Mouse (Mus musculus) hindbrain, embryonic 13.5 days (tissue): ENCODE data around the gene Zfhx2. TPM values are rescaled to one million over a fixed set of nuclear protein-coding genes. Genes with fewer than 3 reads are reported as not detected.

Experiments used
- ATAC-seq: fragments of 200-750 bp; cut with Nextera tagmentation; 2 replicates; pipeline ENCODE4 v1.8.0; 2017; ENCODE audit warnings: moderate TSS enrichment; ENCODE audit not compliant: low FRiP score
- H3K27ac ChIP-seq: fragments of 300-500 bp; sonication (generic); 2 replicates; pipeline ENCODE4 v1.5.1; 2015; ENCODE audit warnings: inconsistent platforms, mild to moderate bottlenecking, moderate library complexity
- H3K27me3 ChIP-seq: fragments of 300-500 bp; sonication (generic); 2 replicates; pipeline ENCODE4 v1.6.1; 2015; ENCODE audit warnings: mild to moderate bottlenecking, inconsistent platforms
- H3K36me3 ChIP-seq: fragments of 300-500 bp; sonication (generic); 2 replicates; pipeline ENCODE4 v1.6.1; 2015; ENCODE audit warnings: mild to moderate bottlenecking, inconsistent platforms
- H3K4me1 ChIP-seq: fragments of 300-500 bp; sonication (generic); replicated peaks from 2 replicates; pipeline ENCODE4 v1.6.1; 2015; ENCODE audit warnings: inconsistent platforms
- H3K4me2 ChIP-seq: fragments of 300-500 bp; sonication (generic); 2 replicates; pipeline ENCODE4 v1.6.1; 2015; ENCODE audit warnings: inconsistent platforms, mild to moderate bottlenecking, moderate library complexity
- H3K4me3 ChIP-seq: fragments of 300-500 bp; sonication (generic); 2 replicates; pipeline ENCODE4 v1.5.1; 2015; ENCODE audit warnings: mild to moderate bottlenecking, inconsistent platforms
- H3K9ac ChIP-seq: fragments of 300-500 bp; sonication (generic); 2 replicates; pipeline ENCODE4 v1.6.1; 2015; ENCODE audit warnings: mild to moderate bottlenecking, inconsistent platforms
- H3K9me3 ChIP-seq: fragments of 300-500 bp; sonication (generic); 2 replicates; pipeline ENCODE4 v1.6.1; 2016; ENCODE audit warnings: inconsistent platforms
- WGBS: fragments of 180-500 bp; shearing (Covaris S2); methylation state at CpG from one replicate; pipeline ENCODE4 v1.1.7; 2015; 5-methylcytosine and 5-hydroxymethylcytosine counted together
- polyA plus RNA-seq: library from polyadenylated mRNA; unstranded; fragments of >200 nt; fragmentation: Nextera tagmentation; extraction: Ambion mirVana; gene quantifications from 2 replicates; pipeline ENCODE4 v1.2.1, GENCODE M21; 2015

Zfhx2 gene
- polyA plus RNA-seq, 1 experiment from 2014 or later = 29.4 TPM

DNA sequence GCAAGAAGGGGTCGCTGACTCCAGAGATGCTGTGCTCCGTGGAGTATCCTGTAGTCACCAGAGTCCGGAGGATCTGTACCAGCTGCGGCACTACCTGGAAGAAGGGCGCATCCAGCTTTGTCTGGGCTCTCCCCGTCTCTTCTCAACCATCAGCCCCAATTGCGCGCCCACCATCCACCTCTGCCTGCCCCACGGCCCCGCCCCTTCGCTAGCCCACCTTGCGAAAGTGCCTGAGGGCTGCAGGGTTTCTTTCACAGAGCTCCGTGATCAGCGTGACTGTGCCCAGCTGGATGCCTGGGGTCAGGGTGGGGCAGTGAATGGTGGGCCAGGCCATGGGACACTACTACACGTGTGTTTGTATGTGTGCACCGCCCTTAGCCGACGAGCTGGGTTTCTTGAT is 12.2 kb upstream of the Zfhx2 start:
- Histone ChIP-seq H3K9ac (no peak overlapping the region), H3K4me1 (peaks cover 43% of the 10 kb centered on the region), H3K27me3 (peaks cover 9% of the 10 kb centered on the region; the same call in 1 of the 2 replicates), H3K4me2 (no peak overlapping the region), H3K4me3 (no peak overlapping the region), H3K27ac (no peak overlapping the region), H3K36me3 (peaks cover 4% of the 10 kb centered on the region; the same call in 1 of the 2 replicates), H3K9me3 (no peaks in the 10 kb centered on the region)
- ATAC-seq = no peak
- 85% methylated on average over 18 of the region's 18 CpGs for WGBS

GRCm38 (mm10) chr14:55102253-55102785 is 10.2 kb upstream of the Zfhx2 start:
- 87% methylated on average over 15 of the region's 15 CpGs for WGBS
- H3K27ac ChIP-seq = no peak overlapping the region
- H3K4me2 ChIP-seq = no peak overlapping the region
- no peak for ATAC-seq
- no peaks in the 10 kb centered on the region for H3K9me3 ChIP-seq
- H3K4me3 ChIP-seq = no peak overlapping the region
- H3K4me1 ChIP-seq = peaks cover 33% of the 10 kb centered on the region
- peaks cover 8% of the 10 kb centered on the region; the same call in 1 of the 2 replicates for H3K36me3 ChIP-seq
- H3K27me3 ChIP-seq = peaks cover 9% of the 10 kb centered on the region; the same call in 1 of the 2 replicates
- H3K9ac ChIP-seq = no peak overlapping the region

DNA sequence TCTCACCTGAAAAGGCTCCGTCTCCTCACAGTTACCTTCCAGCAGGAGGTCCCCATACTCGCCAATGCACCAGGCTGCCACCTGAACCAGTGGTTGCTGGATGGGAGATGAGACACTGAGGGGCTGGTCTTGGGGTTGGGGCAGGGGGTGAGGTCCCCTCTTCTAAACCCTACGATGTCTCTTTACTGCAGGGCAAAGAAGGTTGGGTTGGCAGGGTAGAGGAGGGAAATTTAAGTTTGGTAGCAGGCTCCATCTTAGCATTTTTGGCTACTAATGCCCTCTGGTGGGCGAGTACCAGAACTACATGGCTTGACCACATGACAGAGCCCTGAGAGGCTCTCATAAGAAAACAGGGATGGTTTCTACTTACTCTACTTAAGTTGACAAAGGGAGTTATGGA is 9.5 kb upstream of the Zfhx2 start:
- ATAC-seq = no peak
- H3K4me3 ChIP-seq = no peak overlapping the region
- peaks cover 8% of the 10 kb centered on the region; the same call in 1 of the 2 replicates for H3K36me3 ChIP-seq
- no peak overlapping the region for H3K4me2 ChIP-seq
- peaks cover 35% of the 10 kb centered on the region for H3K4me1 ChIP-seq
- H3K27me3 ChIP-seq = peaks cover 9% of the 10 kb centered on the region; the same call in 1 of the 2 replicates
- H3K9me3 ChIP-seq = no peaks in the 10 kb centered on the region
- H3K9ac ChIP-seq = no peak overlapping the region
- 51% methylated on average over 4 of the region's 4 CpGs for WGBS
- H3K27ac ChIP-seq = no peak overlapping the region

GRCm38 (mm10) chr14:55098067-55098466 is 5.9 kb upstream of the Zfhx2 start:
- Histone ChIP-seq H3K36me3 (peaks cover 8% of the 10 kb centered on the region; the same call in 1 of the 2 replicates), H3K27ac (peak overlapping the region; percentile 81), H3K4me1 (peaks cover 38% of the 10 kb centered on the region), H3K9ac (peak overlapping the region; percentile 53; the same call in 1 of the 2 replicates), H3K9me3 (no peaks in the 10 kb centered on the region), H3K4me2 (no peak overlapping the region), H3K4me3 (no peak overlapping the region), H3K27me3 (no peaks in the 10 kb centered on the region)
- 67% methylated on average over 4 of the region's 4 CpGs for WGBS
- no peak for ATAC-seq

DNA sequence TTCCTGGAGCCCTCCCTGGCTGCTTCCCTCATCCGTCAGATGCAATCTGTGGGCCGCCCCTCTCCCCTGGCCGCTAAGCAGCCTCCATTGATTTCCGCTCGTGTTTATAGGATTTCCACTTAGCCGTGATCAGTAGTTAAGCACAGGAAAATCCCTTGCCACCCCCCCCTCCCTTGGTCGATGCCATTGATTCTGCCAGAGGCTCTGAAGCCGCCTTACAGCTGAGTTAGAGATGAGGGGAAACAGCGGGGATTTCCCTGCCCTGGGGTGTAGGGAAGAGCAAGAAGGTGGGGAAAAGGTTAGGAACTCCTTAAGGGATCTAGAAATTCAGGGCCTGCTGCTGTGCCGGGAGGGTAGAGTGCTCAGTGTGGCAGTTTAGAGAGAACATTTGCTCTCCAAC is 5.5 kb upstream of the Zfhx2 start:
- no peak for ATAC-seq
- no peaks in the 10 kb centered on the region for H3K9me3 ChIP-seq
- WGBS = 76% methylated on average over 10 of the region's 10 CpGs

GRCm38 (mm10) chr14:55096573-55097087 is 4.5 kb upstream of the Zfhx2 start:
- ATAC-seq = no peak
- Histone ChIP-seq H3K27ac (peak overlapping the region; percentile 81), H3K9ac (peak overlapping the region; percentile 53), H3K36me3 (peaks cover 8% of the 10 kb centered on the region; the same call in 1 of the 2 replicates), H3K4me3 (peak overlapping the region; percentile 4; the same call in 1 of the 2 replicates), H3K4me1 (peaks cover 43% of the 10 kb centered on the region), H3K27me3 (no peaks in the 10 kb centered on the region), H3K4me2 (peak overlapping the region; percentile 41), H3K9me3 (no peaks in the 10 kb centered on the region)
- WGBS = 55% methylated on average over 9 of the region's 9 CpGs

More for the DNA sequence above, 5.5 kb upstream of the Zfhx2 start:
- Histone ChIP-seq H3K36me3 (peaks cover 8% of the 10 kb centered on the region; the same call in 1 of the 2 replicates), H3K27me3 (no peaks in the 10 kb centered on the region), H3K4me2 (peak overlapping the region; percentile 41; the same call in 1 of the 2 replicates), H3K4me1 (peaks cover 39% of the 10 kb centered on the region), H3K27ac (peak overlapping the region; percentile 81), H3K9ac (peak overlapping the region; percentile 53), H3K4me3 (no peak overlapping the region)

DNA sequence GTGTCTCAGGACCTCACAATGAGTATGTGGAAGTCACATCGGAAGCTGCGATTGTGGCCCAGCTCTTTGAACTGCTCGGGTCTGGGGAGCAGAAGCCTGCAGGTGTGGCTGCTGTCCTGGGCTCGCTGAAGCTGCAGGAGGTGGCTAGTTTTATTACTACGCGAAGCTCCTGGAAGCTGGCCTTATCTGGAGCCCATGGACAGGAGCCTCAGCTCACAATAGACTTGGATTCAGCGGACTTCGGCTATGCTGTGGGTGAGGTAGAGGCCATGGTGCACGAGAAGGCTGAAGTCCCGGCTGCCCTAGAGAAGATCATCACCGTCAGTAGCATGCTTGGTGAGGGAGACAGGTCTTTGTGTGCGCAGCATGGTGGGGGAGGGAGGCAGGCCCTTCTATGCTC is 3.5 kb upstream of the Zfhx2 start:
- Histone ChIP-seq H3K27me3 (no peaks in the 10 kb centered on the region), H3K9me3 (no peaks in the 10 kb centered on the region), H3K4me1 (peaks cover 49% of the 10 kb centered on the region), H3K9ac (peak overlapping the region; percentile 81), H3K27ac (peak overlapping the region; percentile 40), H3K36me3 (peaks cover 8% of the 10 kb centered on the region; the same call in 1 of the 2 replicates), H3K4me3 (peak overlapping the region; percentile 55), H3K4me2 (peak overlapping the region; percentile 81)
- no peak for ATAC-seq
- 71% methylated on average over 12 of the region's 12 CpGs for WGBS

- peaks cover 8% of the 10 kb centered on the region; the same call in 1 of the 2 replicates for H3K36me3 ChIP-seq
- H3K4me3 ChIP-seq = peak overlapping the region; percentile 55
- ATAC-seq = no peak
- H3K9ac ChIP-seq = peak overlapping the region; percentile 81
- no peaks in the 10 kb centered on the region for H3K9me3 ChIP-seq
- peaks cover 52% of the 10 kb centered on the region for H3K4me1 ChIP-seq
- H3K4me2 ChIP-seq = peak overlapping the region; percentile 81
- no peaks in the 10 kb centered on the region for H3K27me3 ChIP-seq
- WGBS = 67% methylated on average over 9 of the region's 9 CpGs
- H3K27ac ChIP-seq = peak overlapping the region; percentile 95
Observed at GRCm38 (mm10) chr14:55095263-55095662, 3.1 kb upstream of the Zfhx2 start.

DNA sequence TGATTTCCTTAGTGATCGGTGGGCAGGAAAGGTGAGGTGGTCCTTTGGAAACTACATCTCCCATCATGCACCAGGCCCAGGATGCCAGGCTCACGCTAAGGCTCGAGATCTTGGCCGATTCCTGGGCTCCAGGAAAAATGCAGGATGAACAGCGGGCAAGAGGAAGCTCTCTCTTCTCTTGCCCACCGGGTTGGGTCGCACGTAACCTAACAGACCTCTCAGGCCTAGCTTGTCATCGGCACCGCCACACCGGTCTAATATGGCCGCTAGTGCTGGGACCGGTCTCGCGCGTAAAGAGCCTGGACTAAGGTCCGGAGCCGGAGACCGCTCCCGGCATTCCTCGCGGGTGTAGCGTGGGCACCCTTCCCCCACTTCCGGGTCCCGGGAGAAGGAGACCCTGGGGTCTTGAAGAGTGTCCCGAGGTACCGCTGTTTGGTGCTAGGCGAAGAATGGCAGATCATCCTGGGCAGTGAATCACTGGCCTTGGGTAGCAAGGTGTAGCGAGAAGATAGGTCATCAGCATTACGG is 2.6 kb upstream of the Zfhx2 start, which contains the start of gene Thtpa:
Gene Thtpa (plus strand): TSS at position 81 of the 528 bp plus-strand sequence.
- Histone ChIP-seq H3K4me1 (peaks cover 57% of the 10 kb centered on the region), H3K36me3 (peaks cover 8% of the 10 kb centered on the region; the same call in 1 of the 2 replicates), H3K9ac (peak within 1 kb of the TSS; percentile 81), H3K4me2 (peak within 1 kb of the TSS; percentile 81), H3K27me3 (no peaks in the 10 kb centered on the region), H3K27ac (peak within 1 kb of the TSS; percentile 95), H3K9me3 (no peaks in the 10 kb centered on the region), H3K4me3 (peak within 1 kb of the TSS; percentile 55)
- peak; percentile 50 for ATAC-seq
- WGBS = 1% methylated on average over 30 of the region's 30 CpGs

- H3K27ac ChIP-seq = peak overlapping the region; percentile 95; the same call in 1 of the 2 replicates
- no peaks in the 10 kb centered on the region for H3K27me3 ChIP-seq
- peaks cover 66% of the 10 kb centered on the region for H3K4me1 ChIP-seq
Observed at GRCm38 (mm10) chr14:55093927-55094326, 1.8 kb upstream of the Zfhx2 start.

GRCm38 (mm10) chr14:55091209-55091865 is 787 bp downstream of the Zfhx2 start:
- H3K4me3 ChIP-seq = peak overlapping the region; percentile 80
- H3K27ac ChIP-seq = peak overlapping the region; percentile 97
- peak; percentile 11; the same call in 1 of the 2 replicates for ATAC-seq
- H3K4me1 ChIP-seq = peaks cover 72% of the 10 kb centered on the region
- H3K36me3 ChIP-seq = no peaks in the 10 kb centered on the region
- H3K9ac ChIP-seq = peak overlapping the region; percentile 98
- H3K9me3 ChIP-seq = no peaks in the 10 kb centered on the region
- no peaks in the 10 kb centered on the region for H3K27me3 ChIP-seq
- WGBS = 2% methylated on average over 34 of the region's 34 CpGs
- peak overlapping the region; percentile 90 for H3K4me2 ChIP-seq

More at GRCm38 (mm10) chr14:55093927-55094326, 1.8 kb upstream of the Zfhx2 start:
- Histone ChIP-seq H3K9me3 (no peaks in the 10 kb centered on the region), H3K4me2 (peak overlapping the region; percentile 81; the same call in 1 of the 2 replicates), H3K9ac (no peak overlapping the region), H3K4me3 (peak overlapping the region; percentile 55; the same call in 1 of the 2 replicates), H3K36me3 (peaks cover 2% of the 10 kb centered on the region; the same call in 1 of the 2 replicates)
- no peak for ATAC-seq
- WGBS = 39% methylated on average over 6 of the region's 6 CpGs
